Mouse (Mus musculus) frontal cortex, postnatal 10 days (tissue): ENCODE results near the gene Mta1.

Source experiments
- DNase-seq, 2 experiments: peaks; one replicate each; pipeline ENCODE4 v3.0.0; 2022; ENCODE audit warnings: low spot score in 2 of 2, mixed read lengths in 1 of 2

Gene Mta1

GRCm38 (mm10) chr12:113149341-113149740, 51.3 kb downstream of the Mta1 start:
- DNase-seq: no peak

GRCm38 (mm10) chr12:113149896-113150295, 51.8 kb downstream of the Mta1 start:
- no peak for DNase-seq

DNA sequence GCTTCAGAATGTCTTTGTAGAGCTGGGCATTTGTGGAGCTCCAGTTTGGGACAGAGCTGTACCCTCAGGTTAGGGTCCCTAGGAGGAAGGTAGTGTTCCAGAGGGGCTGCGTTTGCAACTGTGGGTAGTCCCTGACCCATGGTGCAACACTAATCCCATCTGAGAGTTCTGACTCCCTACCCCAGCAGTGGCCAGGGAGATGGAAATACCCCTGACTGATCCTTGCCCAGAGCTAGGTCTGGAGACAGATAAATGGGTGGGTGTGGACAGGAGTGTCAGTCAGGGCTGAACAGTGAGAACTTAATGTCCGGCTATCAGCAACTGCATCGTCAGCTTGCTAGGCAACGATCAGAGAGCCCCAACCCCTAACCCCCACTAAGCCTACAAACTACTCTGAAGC, 52.5 kb downstream of the Mta1 start:
- DNase-seq: no peak

GRCm38 (mm10) chr12:113151046-113151445, 53.0 kb downstream of the Mta1 start:
- no peak for DNase-seq

- DNase-seq: no peak
These were observed 53.7 kb downstream of the Mta1 start for GRCm38 (mm10) chr12:113151661-113152271.

GRCm38 (mm10) chr12:113152272-113152661, 54.2 kb downstream of the Mta1 start:
- no peak for DNase-seq

DNA sequence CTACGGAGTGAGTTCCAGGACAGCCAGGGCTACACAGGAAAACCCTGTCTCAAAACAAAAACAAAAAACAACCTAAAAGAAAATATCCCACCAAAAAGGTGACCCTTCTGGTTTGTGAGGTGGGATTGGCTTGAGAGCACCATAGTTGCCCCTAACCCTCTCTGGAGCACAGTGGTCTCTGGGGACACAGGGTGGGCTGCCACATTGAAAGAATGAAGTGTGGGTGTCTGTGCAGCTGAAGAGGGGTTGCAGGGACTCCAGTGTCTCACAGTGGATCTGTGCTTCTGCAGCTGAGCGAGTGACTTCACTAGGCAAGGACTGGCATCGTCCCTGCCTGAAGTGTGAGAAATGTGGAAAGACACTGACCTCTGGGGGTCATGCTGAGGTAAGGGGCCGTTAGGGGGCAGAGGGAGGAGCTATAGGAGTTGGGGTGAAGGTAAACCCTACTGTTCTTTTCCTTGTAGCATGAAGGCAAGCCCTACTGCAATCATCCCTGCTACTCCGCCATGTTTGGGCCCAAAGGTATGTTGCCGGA, 55.0 kb downstream of the Mta1 start:
- DNase-seq: no peak

DNA sequence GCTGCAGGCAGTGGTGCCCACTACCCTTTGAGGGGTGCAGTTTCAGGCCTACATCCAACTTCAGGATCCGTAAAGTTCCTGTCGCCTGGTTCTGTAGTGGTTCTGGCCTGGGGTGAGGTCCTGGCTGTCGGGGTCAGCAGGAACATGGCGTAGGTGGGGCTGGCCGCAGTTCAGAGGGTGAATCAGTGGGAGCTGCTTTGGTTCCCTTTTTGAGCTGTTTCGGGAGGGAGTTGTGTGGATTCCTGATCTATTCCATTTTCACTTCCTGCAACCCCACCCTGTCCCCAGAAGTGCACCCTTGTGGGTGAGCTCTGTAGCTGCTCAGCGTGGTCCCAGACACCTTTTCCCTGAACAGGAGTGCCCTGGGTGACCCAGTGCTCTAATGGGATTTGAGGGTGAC, 55.9 kb downstream of the Mta1 start:
- DNase-seq: no peak

- no peak for DNase-seq
These were observed 56.6 kb downstream of the Mta1 start for GRCm38 (mm10) chr12:113154747-113155075.

- peak in 1 of 2 experiments; percentile 40 for DNase-seq
These were observed 57.1 kb downstream of the Mta1 start for GRCm38 (mm10) chr12:113155076-113155771.

GRCm38 (mm10) chr12:113155887-113156539, 57.9 kb downstream of the Mta1 start, which contains the start of gene Tedc1:
Gene Tedc1 (plus strand): TSS chr12:113156421.
- DNase-seq: peak; percentile 99

DNA sequence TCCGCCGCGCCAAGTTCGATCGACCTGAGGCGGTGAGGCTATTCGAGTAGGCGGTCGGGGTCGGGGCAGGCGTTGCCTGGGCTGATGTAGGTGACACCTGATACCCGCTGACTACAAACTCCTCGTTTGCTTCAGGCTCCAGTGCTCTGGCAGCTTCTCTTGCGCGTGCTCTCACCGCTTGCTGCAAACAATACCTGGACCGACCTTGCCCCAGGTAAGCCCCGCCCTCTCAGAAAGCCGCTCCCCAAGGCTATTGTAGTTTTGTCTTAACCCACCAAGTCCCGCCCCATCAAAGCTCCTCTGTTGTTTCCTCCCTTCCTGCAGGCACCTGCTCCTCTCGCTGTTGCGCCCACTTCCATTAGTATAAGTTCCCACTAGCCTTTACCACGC, 58.5 kb downstream of the Mta1 start:
- no peak for DNase-seq

GRCm38 (mm10) chr12:113157002-113157401, 58.9 kb downstream of the Mta1 start:
- peak in 1 of 2 experiments; percentile 25 for DNase-seq

- DNase-seq: no peak
These were observed 59.4 kb downstream of the Mta1 start for GRCm38 (mm10) chr12:113157521-113157920.

GRCm38 (mm10) chr12:113157971-113158370, 59.9 kb downstream of the Mta1 start:
- no peak for DNase-seq

DNA sequence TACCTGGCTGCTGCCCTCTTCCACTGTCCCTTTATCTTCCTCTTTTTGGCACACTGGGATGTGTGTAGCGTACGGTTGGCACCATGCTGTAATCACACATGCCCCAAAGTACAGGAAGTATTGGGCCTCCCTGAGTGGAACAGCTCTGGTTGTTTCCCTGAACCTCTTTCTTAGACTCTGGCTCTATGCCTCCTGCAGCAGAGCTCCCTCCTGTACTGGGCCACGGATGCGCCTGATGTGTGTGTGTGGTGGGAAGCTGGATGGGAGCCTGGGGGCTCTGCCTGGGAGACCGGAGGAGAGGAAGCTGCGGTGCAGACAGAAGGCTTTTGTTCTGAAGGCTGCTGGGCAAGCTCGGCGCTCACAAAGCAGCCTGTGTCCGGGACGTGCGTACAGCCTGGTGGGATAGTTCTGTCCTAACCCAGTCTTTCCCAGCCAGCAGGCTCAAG, 65.5 kb downstream of the Mta1 start:
- DNase-seq: peak; percentile 49 to 67

GRCm38 (mm10) chr12:113168031-113168536, 70.0 kb downstream of the Mta1 start:
- no peak for DNase-seq

DNA sequence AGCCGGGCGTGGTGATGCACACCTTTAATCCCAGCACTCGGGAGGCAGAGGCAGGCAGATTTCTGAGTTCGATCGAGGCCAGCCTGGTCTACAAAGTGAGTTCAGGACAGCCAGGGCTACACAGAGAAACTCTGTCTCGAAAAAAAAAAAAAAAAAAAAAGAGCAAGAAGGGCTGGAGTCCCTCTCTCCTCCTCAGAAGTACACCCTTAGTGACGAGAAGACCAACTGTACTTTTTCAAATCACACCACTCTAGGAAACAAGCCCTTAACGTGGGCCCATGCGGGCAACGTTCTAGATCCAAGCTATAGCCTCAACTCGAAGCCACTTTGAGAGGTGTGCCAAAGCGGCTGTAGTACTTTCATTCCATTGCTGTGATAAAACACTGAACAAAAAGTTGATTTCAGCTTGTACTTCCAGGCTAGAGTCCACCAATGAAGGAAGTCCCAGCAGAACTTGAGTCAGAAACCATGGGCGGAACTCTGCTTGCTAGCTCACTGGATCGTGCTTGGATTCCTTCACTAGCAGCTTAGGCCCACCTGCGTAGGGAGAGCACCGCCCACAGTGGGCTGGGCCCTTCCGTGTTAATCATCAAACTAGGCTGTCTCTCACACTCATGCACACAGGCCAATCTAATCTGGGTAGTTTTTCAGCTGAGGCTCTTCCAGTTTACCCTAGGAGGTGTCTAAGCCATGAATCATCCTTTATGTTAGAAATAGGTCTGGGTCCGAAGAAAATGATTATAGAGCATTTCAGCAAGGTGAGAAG, 79.1 kb downstream of the Mta1 start:
- DNase-seq: no peak

GRCm38 (mm10) chr12:113181020-113181419, 82.9 kb downstream of the Mta1 start:
- DNase-seq: no peak

DNA sequence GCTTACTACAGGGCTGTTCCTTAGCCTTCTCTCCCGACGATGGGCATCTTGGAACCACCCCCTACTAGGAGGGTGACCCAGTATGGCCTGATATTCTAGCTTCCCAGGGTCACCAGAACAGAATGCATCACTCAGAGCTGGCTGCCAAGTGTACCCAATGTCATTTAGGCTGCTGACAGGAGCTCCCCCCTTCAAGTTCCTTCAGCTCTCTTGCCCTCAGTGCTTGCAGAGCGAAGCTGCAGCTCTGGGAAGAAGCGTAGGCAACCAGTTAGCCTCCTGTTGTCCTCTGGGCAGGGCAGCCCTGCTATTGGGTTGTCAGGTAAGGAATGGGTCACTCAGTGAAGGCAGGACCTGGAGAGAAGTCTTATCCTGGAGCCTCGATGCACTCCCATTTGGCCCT, 86.9 kb downstream of the Mta1 start:
- DNase-seq: no peak

DNA sequence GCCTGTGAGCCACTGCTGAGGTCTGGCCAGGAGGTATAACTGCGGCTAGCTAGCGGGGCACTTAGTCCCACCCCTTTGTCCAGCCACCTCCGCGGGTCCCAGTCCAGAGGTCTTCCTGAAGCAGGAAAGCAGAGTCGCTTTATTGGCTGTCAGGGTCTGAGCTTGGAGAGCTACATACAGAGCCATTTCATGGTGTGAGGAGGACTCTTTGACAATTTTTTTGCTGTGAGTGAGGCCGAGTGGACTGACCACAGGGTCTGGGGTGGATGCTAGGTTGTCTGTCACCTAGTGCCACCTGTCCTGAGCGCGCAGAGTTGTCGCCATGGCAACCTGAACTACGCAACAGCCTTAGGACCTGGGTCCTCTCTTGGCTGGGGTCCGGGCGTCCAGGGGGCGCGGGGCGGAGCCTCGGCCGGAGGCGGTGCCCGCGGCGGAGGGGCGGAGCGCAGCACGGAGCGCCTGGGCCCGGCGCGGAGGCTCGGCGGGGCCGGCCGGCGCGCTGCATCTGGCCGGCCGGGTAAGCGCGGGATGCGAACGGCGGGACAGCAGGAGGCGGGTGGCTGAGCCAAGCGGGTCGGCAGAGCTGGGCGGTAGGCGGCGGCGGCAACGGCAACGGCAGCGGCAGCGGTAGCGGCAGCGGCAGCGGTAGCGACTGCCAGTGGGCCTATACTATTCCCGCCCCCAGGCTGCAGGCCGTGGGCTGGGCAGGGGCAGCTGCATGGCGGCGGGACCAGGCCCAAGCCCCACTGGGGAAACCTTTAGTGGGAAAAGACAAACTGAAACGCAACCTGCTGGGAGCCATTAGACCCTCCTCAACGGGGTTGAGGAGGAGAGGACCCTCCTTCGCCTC, 87.6 kb downstream of the Mta1 start, which contains the start of gene Tmem121:
Gene Tmem121, plus strand, starts transcription at position 489 of the 850 bp plus-strand sequence.
- peak in 1 of 2 experiments; percentile 52 for DNase-seq
